Mouse (Mus musculus) liver, postnatal 0 days (tissue): ENCODE measurements around the gene Sp1. TPM values are rescaled to one million over a fixed set of nuclear protein-coding genes. Genes with fewer than 3 reads are reported as not detected.
A peak's percentile ranks its signal among the peaks of the same experiment; 100 is the strongest.

Source experiments
- ATAC-seq: fragments of 200-750 bp; cut with Nextera tagmentation; 2 replicates; pipeline ENCODE4 v1.8.0; 2017; ENCODE audit warnings: mild to moderate bottlenecking, moderate library complexity
- DNase-seq: peaks from one replicate; pipeline ENCODE4 v3.0.0-alpha.2; 2016
- H3K27ac ChIP-seq: fragments of 300-500 bp; sonication (generic); 2 replicates; pipeline ENCODE4 v1.5.1; 2014; ENCODE audit warnings: antibody characterized with exemption, moderate library complexity, mild to moderate bottlenecking, low read depth
- H3K27me3 ChIP-seq: fragments of 300-500 bp; sonication (generic); 2 replicates; pipeline ENCODE4 v1.6.1; 2014; ENCODE audit warnings: low read length, control low read depth, mixed read lengths; ENCODE audit not compliant: insufficient read depth
- H3K36me3 ChIP-seq: fragments of 300-500 bp; sonication (generic); replicated peaks from 2 replicates; pipeline ENCODE4 v1.6.1; 2014; ENCODE audit warnings: mild to moderate bottlenecking, control low read depth, low read length, moderate library complexity, mixed read lengths; ENCODE audit not compliant: insufficient read depth
- H3K4me1 ChIP-seq: fragments of 300-500 bp; sonication (generic); 2 replicates; pipeline ENCODE4 v1.6.1; 2014; ENCODE audit warnings: antibody characterized with exemption, mild to moderate bottlenecking, control low read depth; ENCODE audit not compliant: insufficient read depth
- H3K4me2 ChIP-seq: fragments of 300-500 bp; sonication (generic); 2 replicates; pipeline ENCODE4 v1.6.1; 2014; ENCODE audit warnings: low read depth, mild to moderate bottlenecking, low read length, moderate library complexity, mixed read lengths
- H3K4me3 ChIP-seq: fragments of 300-500 bp; sonication (generic); 2 replicates; pipeline ENCODE4 v1.5.1; 2014; ENCODE audit warnings: low read depth, low read length
- H3K9ac ChIP-seq: fragments of 300-500 bp; sonication (generic); replicated peaks from 2 replicates; pipeline ENCODE4 v1.6.1; 2014; ENCODE audit warnings: mild to moderate bottlenecking, moderate library complexity
- H3K9me3 ChIP-seq: fragments of 300-500 bp; sonication (generic); 2 replicates; pipeline ENCODE4 v1.6.1; 2016; ENCODE audit warnings: mild to moderate bottlenecking, control low read depth, low read length, mixed read lengths
- CTCF ChIP-seq: sonication (generic); IDR thresholded peaks from 2 replicates; pipeline ENCODE4 v1.5.1; 2016; ENCODE audit warnings: antibody characterized with exemption, low read depth
- EP300 ChIP-seq: IDR thresholded peaks from 2 replicates; pipeline ENCODE4 v1.6.1; 2016; ENCODE audit warnings: antibody characterized with exemption, low read depth, mild to moderate bottlenecking
- WGBS: fragments of 180-500 bp; shearing (Covaris S2); extraction: QIAGEN DNeasy Blood & Tissue Kit; methylation state at CpG from one replicate; pipeline ENCODE4 v1.1.7; 2014; ENCODE audit not compliant: insufficient replicate concordance; 5-methylcytosine and 5-hydroxymethylcytosine counted together
- polyA plus RNA-seq: library from polyadenylated mRNA; unstranded; fragments of >200 nt; fragmentation: Nextera tagmentation; extraction: Ambion mirVana; gene quantifications from 2 replicates; pipeline ENCODE4 v1.2.1, GENCODE M21; 2015

Sp1 gene
- polyA plus RNA-seq, 1 experiment from 2014 or later = 2.9 TPM

- no peak overlapping the region for H3K9ac ChIP-seq
- peak; percentile 54; the same call in 1 of the 2 replicates for ATAC-seq
- no peak overlapping the region for H3K27ac ChIP-seq
- no peaks in the 10 kb centered on the region for H3K4me1 ChIP-seq
- no peak for DNase-seq
- no peaks in the 10 kb centered on the region for H3K9me3 ChIP-seq
- H3K4me2 ChIP-seq = no peak overlapping the region
- H3K36me3 ChIP-seq = peaks cover 19% of the 10 kb centered on the region
- TF ChIP-seq CTCF = peak; percentile 79
- no peak for TF ChIP-seq EP300
- H3K4me3 ChIP-seq = no peak overlapping the region
- no peaks in the 10 kb centered on the region for H3K27me3 ChIP-seq
- 55% methylated on average over 3 of the region's 3 CpGs for WGBS
These were observed 15.5 kb downstream of the Sp1 start for GRCm38 (mm10) chr15:102421437-102421836.

- H3K27ac ChIP-seq = no peak overlapping the region
- no peaks in the 10 kb centered on the region for H3K9me3 ChIP-seq
- H3K4me3 ChIP-seq = no peak overlapping the region
- no peak for DNase-seq
- no peak overlapping the region for H3K9ac ChIP-seq
- no peak overlapping the region for H3K4me2 ChIP-seq
- no peak for ATAC-seq
- 89% methylated on average over 2 of the region's 2 CpGs for WGBS
- TF ChIP-seq CTCF (no peak), EP300 (no peak)
- no peaks in the 10 kb centered on the region for H3K27me3 ChIP-seq
- no peaks in the 10 kb centered on the region for H3K4me1 ChIP-seq
- peaks cover 32% of the 10 kb centered on the region for H3K36me3 ChIP-seq
These were observed 17.8 kb downstream of the Sp1 start for GRCm38 (mm10) chr15:102423602-102424240.

- H3K27ac ChIP-seq = no peak overlapping the region
- TF ChIP-seq CTCF (no peak), EP300 (no peak)
- no peaks in the 10 kb centered on the region for H3K9me3 ChIP-seq
- H3K27me3 ChIP-seq = no peaks in the 10 kb centered on the region
- no peak overlapping the region for H3K4me3 ChIP-seq
- H3K36me3 ChIP-seq = peaks cover 36% of the 10 kb centered on the region
- ATAC-seq (no peak), DNase-seq (no peak)
- no peak overlapping the region for H3K4me2 ChIP-seq
- no peaks in the 10 kb centered on the region for H3K4me1 ChIP-seq
- no peak overlapping the region for H3K9ac ChIP-seq
- 82% methylated on average over 2 of the region's 2 CpGs for WGBS
These were observed 18.7 kb downstream of the Sp1 start for GRCm38 (mm10) chr15:102424657-102425056.

- no peak overlapping the region for H3K27ac ChIP-seq
- H3K9ac ChIP-seq = no peak overlapping the region
- H3K4me2 ChIP-seq = no peak overlapping the region
- H3K27me3 ChIP-seq = no peaks in the 10 kb centered on the region
- H3K4me3 ChIP-seq = no peak overlapping the region
- WGBS = 100% methylated on average over 1 of the region's 1 CpGs
- DNase-seq (no peak), ATAC-seq (no peak)
- no peaks in the 10 kb centered on the region for H3K4me1 ChIP-seq
- H3K36me3 ChIP-seq = peaks cover 58% of the 10 kb centered on the region
- TF ChIP-seq CTCF = no peak
- no peaks in the 10 kb centered on the region for H3K9me3 ChIP-seq
These were observed 21.0 kb downstream of the Sp1 start for GRCm38 (mm10) chr15:102426963-102427362.

- H3K4me2 ChIP-seq = no peak overlapping the region
- H3K4me3 ChIP-seq = no peak overlapping the region
- ATAC-seq = no peak
- H3K36me3 ChIP-seq = peaks cover 69% of the 10 kb centered on the region
- H3K9ac ChIP-seq = no peak overlapping the region
- 54% methylated on average over 1 of the region's 1 CpGs for WGBS
- no peaks in the 10 kb centered on the region for H3K4me1 ChIP-seq
- no peak overlapping the region for H3K27ac ChIP-seq
- DNase-seq = no peak
- no peaks in the 10 kb centered on the region for H3K9me3 ChIP-seq
- H3K27me3 ChIP-seq = no peaks in the 10 kb centered on the region
- no peak for TF ChIP-seq CTCF
- no peak for TF ChIP-seq EP300
These were observed 26.1 kb downstream of the Sp1 start for GRCm38 (mm10) chr15:102432046-102432445.

- DNase-seq = no peak
- TF ChIP-seq EP300 = no peak
- TF ChIP-seq CTCF = no peak
- no peak overlapping the region for H3K9ac ChIP-seq
- H3K27me3 ChIP-seq = no peaks in the 10 kb centered on the region
- peaks cover 63% of the 10 kb centered on the region for H3K36me3 ChIP-seq
- no peak overlapping the region for H3K4me3 ChIP-seq
- no peak overlapping the region for H3K27ac ChIP-seq
- H3K4me1 ChIP-seq = no peaks in the 10 kb centered on the region
- WGBS = 84% methylated on average over 4 of the region's 4 CpGs
- H3K9me3 ChIP-seq = no peaks in the 10 kb centered on the region
- H3K4me2 ChIP-seq = no peak overlapping the region
- no peak for ATAC-seq
These were observed 27.2 kb downstream of the Sp1 start for GRCm38 (mm10) chr15:102433173-102433572.

- 44% methylated on average over 2 of the region's 2 CpGs for WGBS
- ATAC-seq = peak; percentile 81
- H3K27ac ChIP-seq = no peak overlapping the region
- peak; percentile 90 for DNase-seq
- H3K4me2 ChIP-seq = no peak overlapping the region
- TF ChIP-seq CTCF (peak; percentile 86), EP300 (no peak)
- no peaks in the 10 kb centered on the region for H3K27me3 ChIP-seq
- H3K9me3 ChIP-seq = no peaks in the 10 kb centered on the region
- H3K9ac ChIP-seq = no peak overlapping the region
- H3K36me3 ChIP-seq = no peaks in the 10 kb centered on the region
- no peak overlapping the region for H3K4me3 ChIP-seq
- no peaks in the 10 kb centered on the region for H3K4me1 ChIP-seq
These were observed 36.5 kb downstream of the Sp1 start for GRCm38 (mm10) chr15:102442490-102442889.
